Mouse (Mus musculus) bone marrow macrophage, adult 2 months (primary cell): Measurements from ENCODE around the gene Lsmem1.

Experiments used
- CTCF ChIP-seq: IDR thresholded peaks from 2 replicates; pipeline ENCODE4 v1.5.1; 2012; ENCODE audit warnings: low read depth, mild to moderate bottlenecking, low read length, moderate library complexity
- POLR2A ChIP-seq: IDR thresholded peaks from 2 replicates; pipeline ENCODE4 v1.6.1; 2012; ENCODE audit warnings: mild to moderate bottlenecking, low read depth, low read length, borderline replicate concordance

- TF ChIP-seq POLR2A (no peak), CTCF (no peak)
These were observed 66.1 kb downstream of the Lsmem1 start for GRCm38 (mm10) chr12:40133194-40133572.
